Mouse (Mus musculus) bone marrow macrophage, adult 2 months (primary cell): Measurements from ENCODE around the gene Cttnbp2.

ENCODE experiments used
- CTCF ChIP-seq: IDR thresholded peaks from 2 replicates; pipeline ENCODE4 v1.5.1; 2012; ENCODE audit warnings: low read depth, mild to moderate bottlenecking, low read length, moderate library complexity
- POLR2A ChIP-seq: IDR thresholded peaks from 2 replicates; pipeline ENCODE4 v1.6.1; 2012; ENCODE audit warnings: mild to moderate bottlenecking, low read depth, low read length, borderline replicate concordance

DNA sequence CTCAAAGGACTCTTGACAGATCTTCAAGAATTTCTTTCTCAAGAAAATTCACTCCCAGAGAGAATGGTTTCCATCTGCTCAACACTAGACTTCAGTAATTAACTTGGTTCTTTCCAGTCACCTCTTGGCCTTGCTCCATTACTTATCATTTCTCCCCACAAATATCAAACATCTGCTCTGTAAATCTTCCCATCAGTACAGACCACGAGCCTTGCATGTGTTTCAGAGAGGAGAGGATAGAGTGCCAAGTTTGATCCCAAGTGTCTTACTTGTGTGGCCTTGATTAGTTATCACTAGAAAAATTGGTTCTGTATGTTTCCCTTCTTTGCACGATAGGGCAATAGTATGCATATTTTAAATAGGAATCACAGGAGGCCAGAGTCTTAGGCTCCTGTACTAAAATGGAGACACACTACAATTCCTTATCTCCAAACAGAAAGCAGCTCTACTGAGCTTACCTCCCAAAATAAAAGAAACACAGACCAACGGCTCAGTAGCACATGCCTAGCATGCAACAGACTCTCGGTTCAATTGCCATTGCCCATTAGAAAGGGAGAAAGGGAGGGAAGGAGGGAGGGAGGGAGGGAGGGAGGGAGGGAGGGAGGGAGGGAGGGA, 73.6 kb downstream of the Cttnbp2 start:
- TF ChIP-seq CTCF (no peak), POLR2A (no peak)
